Mouse (Mus musculus) heart, embryonic 12.5 days (tissue): ENCODE measurements around the gene Myog. TPM values are rescaled to one million over a fixed set of nuclear protein-coding genes. Genes with fewer than 3 reads are reported as not detected.
A peak's percentile ranks its signal among the peaks of the same experiment; 100 is the strongest.

Experiments used
- ATAC-seq: fragments of 200-750 bp; cut with Nextera tagmentation; 2 replicates; pipeline ENCODE4 v1.8.0; 2017; ENCODE audit warnings: moderate TSS enrichment, moderate library complexity; ENCODE audit not compliant: insufficient number of reproducible peaks, low FRiP score
- H3K27ac ChIP-seq: fragments of 300-500 bp; sonication (generic); 2 replicates; pipeline ENCODE4 v1.5.1; 2016; ENCODE audit warnings: mild to moderate bottlenecking, moderate library complexity; ENCODE audit not compliant: poor library complexity, severe bottlenecking
- H3K27me3 ChIP-seq: fragments of 300-500 bp; sonication (generic); replicated peaks from 2 replicates; pipeline ENCODE4 v1.6.1; 2016; ENCODE audit warnings: mild to moderate bottlenecking, moderate library complexity
- H3K36me3 ChIP-seq: fragments of 300-500 bp; sonication (generic); 2 replicates; pipeline ENCODE4 v1.6.1; 2016; ENCODE audit warnings: mild to moderate bottlenecking, moderate library complexity
- H3K4me1 ChIP-seq: fragments of 300-500 bp; sonication (generic); replicated peaks from 2 replicates; pipeline ENCODE4 v1.6.1; 2016; ENCODE audit warnings: mild to moderate bottlenecking
- H3K4me2 ChIP-seq: fragments of 300-500 bp; sonication (generic); 2 replicates; pipeline ENCODE4 v1.6.1; 2016; ENCODE audit warnings: mild to moderate bottlenecking, moderate library complexity
- H3K4me3 ChIP-seq: fragments of 300-500 bp; sonication (generic); 2 replicates; pipeline ENCODE4 v1.5.1; 2016; ENCODE audit warnings: mild to moderate bottlenecking
- H3K9ac ChIP-seq: fragments of 300-500 bp; sonication (generic); 2 replicates; pipeline ENCODE4 v1.6.1; 2016; ENCODE audit warnings: mild to moderate bottlenecking, moderate library complexity
- H3K9me3 ChIP-seq: fragments of 300-500 bp; sonication (generic); replicated peaks from 2 replicates; pipeline ENCODE4 v1.6.1; 2016; ENCODE audit warnings: mild to moderate bottlenecking, moderate library complexity
- WGBS: fragments of 180-500 bp; shearing (Covaris S2); methylation state at CpG from one replicate; pipeline ENCODE4 v1.1.7; 2016; 5-methylcytosine and 5-hydroxymethylcytosine counted together
- polyA plus RNA-seq: library from polyadenylated mRNA; unstranded; fragments of >200 nt; fragmentation: Nextera tagmentation; extraction: Ambion mirVana; gene quantifications from 2 replicates; pipeline ENCODE4 v1.2.1, GENCODE M21; 2016

Myog gene
- polyA plus RNA-seq, 1 experiment from 2014 or later: 1.2 TPM

DNA sequence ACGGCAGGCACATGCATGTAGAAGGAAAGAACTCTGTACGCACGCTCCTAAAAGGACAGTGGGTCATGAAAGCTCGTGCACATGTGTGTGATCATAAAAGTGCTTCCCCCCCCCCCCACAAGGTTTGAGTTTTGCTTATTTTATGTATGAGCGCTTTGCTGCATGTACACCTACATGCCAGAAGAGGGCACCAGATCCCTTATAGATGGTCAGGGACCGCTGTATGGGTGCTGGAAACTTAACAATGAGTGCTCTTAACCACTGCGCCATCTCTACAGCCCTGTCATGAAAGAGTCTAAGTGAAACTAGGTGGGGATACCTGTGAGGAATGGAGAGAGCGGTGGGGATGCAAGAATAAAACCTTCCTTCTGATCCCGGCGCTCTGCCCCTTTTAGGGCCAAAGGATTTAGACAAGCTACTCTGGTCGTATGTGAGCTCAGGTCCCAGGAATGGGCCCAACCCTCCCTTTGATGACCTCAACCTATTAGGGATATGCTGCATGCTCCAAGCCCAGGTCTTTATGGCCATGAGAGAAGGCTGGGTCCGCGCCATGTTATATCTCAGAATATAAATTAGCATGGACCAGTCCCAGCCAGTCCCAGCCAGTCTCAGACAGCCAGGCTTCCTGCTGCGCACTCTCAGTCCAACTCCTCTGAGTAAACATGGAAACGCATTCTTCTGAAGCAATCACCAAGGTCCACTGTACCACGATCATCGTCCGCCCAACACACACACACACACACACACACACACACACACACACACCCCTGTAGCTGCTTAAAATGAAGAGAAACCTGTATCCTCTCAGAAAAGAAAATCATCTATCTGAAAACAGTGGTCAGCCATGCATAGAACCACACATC is 50.2 kb downstream of the Myog start:
- H3K4me2 ChIP-seq: no peak overlapping the region
- peaks cover 72% of the 10 kb centered on the region for H3K4me1 ChIP-seq
- H3K4me3 ChIP-seq: no peak overlapping the region
- no peaks in the 10 kb centered on the region for H3K9me3 ChIP-seq
- H3K36me3 ChIP-seq: no peaks in the 10 kb centered on the region
- WGBS: 90% methylated on average over 18 of the region's 18 CpGs
- ATAC-seq: no peak
- no peaks in the 10 kb centered on the region for H3K27me3 ChIP-seq
- H3K9ac ChIP-seq: no peak overlapping the region
- H3K27ac ChIP-seq: peak overlapping the region; percentile 81

DNA sequence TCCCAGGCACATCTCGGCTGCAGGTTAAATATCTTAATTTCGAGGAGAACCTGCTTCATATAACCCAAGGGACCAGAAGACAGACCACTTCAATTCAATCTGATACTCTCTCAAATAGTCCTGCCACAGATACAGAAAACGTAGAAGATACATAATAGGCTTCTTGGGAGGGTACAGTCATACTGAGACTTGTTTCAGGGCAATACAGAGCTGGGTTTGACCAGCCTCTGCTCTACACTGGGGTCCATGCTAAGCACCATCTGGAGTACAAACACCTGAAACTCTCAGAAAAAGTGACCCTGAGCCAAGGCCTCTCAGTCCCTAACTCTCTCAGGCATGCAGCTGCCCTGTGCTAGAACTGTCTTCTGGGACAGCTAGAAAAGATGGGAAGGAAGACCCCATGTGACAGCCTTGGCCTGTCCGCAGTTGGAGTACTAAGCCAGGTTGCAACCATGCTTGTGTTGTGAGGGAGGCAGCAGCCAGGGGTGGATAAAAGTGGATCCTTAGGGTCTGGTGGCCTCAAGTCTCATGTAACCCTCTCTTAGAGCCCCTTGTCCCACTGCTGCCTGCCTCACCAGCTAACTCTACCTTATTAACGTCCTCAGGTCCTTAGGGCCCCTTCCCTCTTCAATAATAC is 52.0 kb downstream of the Myog start:
- H3K4me2 ChIP-seq: peak overlapping the region; percentile 84
- H3K9ac ChIP-seq: peak overlapping the region; percentile 36; the same call in 1 of the 2 replicates
- H3K4me3 ChIP-seq: no peak overlapping the region
- no peak for ATAC-seq
- H3K27me3 ChIP-seq: no peaks in the 10 kb centered on the region
- H3K27ac ChIP-seq: peak overlapping the region; percentile 90
- WGBS: 69% methylated on average over 5 of the region's 5 CpGs
- H3K4me1 ChIP-seq: peaks cover 65% of the 10 kb centered on the region
- peaks cover 11% of the 10 kb centered on the region for H3K36me3 ChIP-seq
- no peaks in the 10 kb centered on the region for H3K9me3 ChIP-seq

Other genes with a start within 250 kb of the Myog start
- gene Btg2, start 210.9 kb upstream of the Myog start, polyA plus RNA-seq: 37.8 and 40.4 TPM in 2 replicates
- 0.32 and 0.49 TPM in 2 replicates for gene Chit1, start 178.7 kb upstream of the Myog start, polyA plus RNA-seq
- gene Chil1, start 107.8 kb upstream of the Myog start, polyA plus RNA-seq: 1.2 and 1.3 TPM in 2 replicates
- 0.39 and 0.54 TPM in 2 replicates for gene Mybph, start 96.5 kb upstream of the Myog start, polyA plus RNA-seq
- 7.3 and 9.3 TPM in 2 replicates for gene Adora1, start 54.6 kb upstream of the Myog start, polyA plus RNA-seq
- gene Ppfia4, start 42.9 kb downstream of the Myog start, polyA plus RNA-seq: 17.1 and 17.3 TPM in 2 replicates
- gene Tmem183a, start 72.0 kb downstream of the Myog start, polyA plus RNA-seq: 67.6 and 73.8 TPM in 2 replicates
- not detected in 2 replicates for gene 4933406M09Rik, start 96.0 kb downstream of the Myog start, polyA plus RNA-seq
- 37.6 and 38.8 TPM in 2 replicates for gene Cyb5r1, start 115.6 kb downstream of the Myog start, polyA plus RNA-seq
- 126 and 134 TPM in 2 replicates for gene Adipor1, start 125.4 kb downstream of the Myog start, polyA plus RNA-seq
- 18.8 and 20.4 TPM in 2 replicates for gene Klhl12, start 165.5 kb downstream of the Myog start, polyA plus RNA-seq
- 32.2 and 32.8 TPM in 2 replicates for gene Rabif, start 204.7 kb downstream of the Myog start, polyA plus RNA-seq